Mouse (Mus musculus): ENCODE data around the gene Celsr2.

- TF ChIP-seq ZNF384 (IDR thresholded peaks at IDR 0.05; ENCODE audit: low read depth, low read length) (no peak), ZC3H11A (IDR thresholded peaks at IDR 0.05; ENCODE audit: borderline replicate concordance, low read depth, low read length) (no peak), MAFK (IDR thresholded peaks at IDR 0.05; ENCODE audit: insufficient read depth, low read depth, low read length) (no peak), HCFC1 (IDR thresholded peaks at IDR 0.05; ENCODE audit: borderline replicate concordance, insufficient read depth, low read length) (0 out of 2 replicates have a peak, but pooled peaks have one; percentile 32), CHD2 (IDR thresholded peaks at IDR 0.05; ENCODE audit: low read depth, low read length) (no peak)
Observed at GRCm38 (mm10) chr3:108383485-108384354, 31.6 kb downstream of the Celsr2 start, which contains the start of gene Psrc1.
